Mouse (Mus musculus) heart, adult 2 months (tissue): ENCODE measurements around the gene Sfswap.

Experiments
- CTCF ChIP-seq: fragments of 200-600 bp; IDR thresholded peaks from 2 replicates; pipeline ENCODE4 v1.8.1; 2022; ENCODE audit warnings: antibody characterized with exemption, mild to moderate bottlenecking, moderate library complexity
- EP300 ChIP-seq: fragments of 200-500 bp; IDR thresholded peaks from 2 replicates; pipeline ENCODE4 v1.6.1; 2011; ENCODE audit warnings: low read depth, low read length, control low read depth; ENCODE audit not compliant: insufficient read depth
- POLR2A ChIP-seq: fragments of 200-500 bp; IDR thresholded peaks from 2 replicates; pipeline ENCODE4 v1.6.1; 2011; ENCODE audit warnings: mild to moderate bottlenecking, low read depth, low read length, control low read depth; ENCODE audit not compliant: insufficient read depth

GRCm38 (mm10) chr5:129590915-129591314, 89.9 kb downstream of the Sfswap start:
- TF ChIP-seq POLR2A, result no peak
- TF ChIP-seq CTCF, result no peak
- no peak for TF ChIP-seq EP300
